Mouse (Mus musculus) lung, embryonic 15.5 days (tissue): ENCODE results near the gene Fabp3. TPM values are rescaled to one million over a fixed set of nuclear protein-coding genes. Genes with fewer than 3 reads are reported as not detected.

ENCODE experiments used
- ATAC-seq: fragments of 200-750 bp; cut with Nextera tagmentation; 2 replicates; pipeline ENCODE4 v1.8.0; 2017; ENCODE audit warnings: moderate number of reproducible peaks, borderline replicate concordance; ENCODE audit not compliant: low FRiP score, low TSS enrichment; ENCODE audit errors: extremely low read depth
- H3K27ac ChIP-seq: fragments of 300-500 bp; sonication (generic); 2 replicates; pipeline ENCODE4 v1.5.1; 2015; ENCODE audit warnings: moderate library complexity, mild to moderate bottlenecking, inconsistent platforms
- H3K27me3 ChIP-seq: fragments of 300-500 bp; sonication (generic); 2 replicates; pipeline ENCODE4 v1.6.1; 2015; ENCODE audit warnings: inconsistent platforms
- H3K36me3 ChIP-seq: fragments of 300-500 bp; sonication (generic); 2 replicates; pipeline ENCODE4 v1.6.1; 2015; ENCODE audit warnings: inconsistent platforms
- H3K4me1 ChIP-seq: fragments of 300-500 bp; sonication (generic); 2 replicates; pipeline ENCODE4 v1.6.1; 2015; ENCODE audit warnings: inconsistent platforms
- H3K4me2 ChIP-seq: fragments of 300-500 bp; sonication (generic); 2 replicates; pipeline ENCODE4 v1.6.1; 2015; ENCODE audit warnings: inconsistent platforms, mild to moderate bottlenecking, moderate library complexity
- H3K4me3 ChIP-seq: fragments of 300-500 bp; sonication (generic); 2 replicates; pipeline ENCODE4 v1.5.1; 2015; ENCODE audit warnings: mild to moderate bottlenecking, inconsistent platforms
- H3K9ac ChIP-seq: fragments of 300-500 bp; sonication (generic); 2 replicates; pipeline ENCODE4 v1.6.1; 2015; ENCODE audit warnings: inconsistent platforms
- H3K9me3 ChIP-seq: fragments of 300-500 bp; sonication (generic); 2 replicates; pipeline ENCODE4 v1.6.1; 2016; ENCODE audit warnings: inconsistent platforms
- WGBS: fragments of 180-500 bp; shearing (Covaris S2); methylation state at CpG from one replicate; pipeline ENCODE4 v1.1.7; 2015; 5-methylcytosine and 5-hydroxymethylcytosine counted together
- polyA plus RNA-seq: library from polyadenylated mRNA; unstranded; fragments of >200 nt; fragmentation: Nextera tagmentation; extraction: Ambion mirVana; gene quantifications from 2 replicates; pipeline ENCODE4 v1.2.1, GENCODE M21; 2015

Fabp3 gene
- 39.5 and 51.4 TPM in 2 replicates for polyA plus RNA-seq

- ATAC-seq: peak; percentile 72; the same call in 1 of the 2 replicates
- H3K9ac ChIP-seq: peak within 1 kb of the TSS; percentile 31
- under 1% methylated on average over 52 of the region's 52 CpGs for WGBS
- no peak within 1 kb of the TSS for H3K27ac ChIP-seq
- peaks cover 17% of the 10 kb centered on the region for H3K4me1 ChIP-seq
- H3K4me2 ChIP-seq: peak within 1 kb of the TSS; percentile 97
- no peaks in the 10 kb centered on the region for H3K9me3 ChIP-seq
- no peaks in the 10 kb centered on the region for H3K36me3 ChIP-seq
- H3K4me3 ChIP-seq: peak within 1 kb of the TSS; percentile 49
- H3K27me3 ChIP-seq: peaks cover 43% of the 10 kb centered on the region
Observed at GRCm38 (mm10) chr4:130308231-130309081, at the start of gene Fabp3, which contains the start of gene Gm10570. TSS of gene Fabp3 (plus strand) at chr4:130308595. TSS of gene Gm10570 (minus strand) at chr4:130308674.

- Histone ChIP-seq H3K36me3 (no peaks in the 10 kb centered on the region), H3K4me3 (no peak overlapping the region), H3K27ac (no peak overlapping the region), H3K4me2 (no peak overlapping the region), H3K27me3 (peaks cover 10% of the 10 kb centered on the region; the same call in 1 of the 2 replicates), H3K9ac (no peak overlapping the region), H3K9me3 (no peaks in the 10 kb centered on the region), H3K4me1 (no peaks in the 10 kb centered on the region)
- ATAC-seq: no peak
- 29% methylated on average over 5 of the region's 5 CpGs for WGBS
Observed at GRCm38 (mm10) chr4:130260406-130260805, 48.0 kb upstream of the Fabp3 start.

DNA sequence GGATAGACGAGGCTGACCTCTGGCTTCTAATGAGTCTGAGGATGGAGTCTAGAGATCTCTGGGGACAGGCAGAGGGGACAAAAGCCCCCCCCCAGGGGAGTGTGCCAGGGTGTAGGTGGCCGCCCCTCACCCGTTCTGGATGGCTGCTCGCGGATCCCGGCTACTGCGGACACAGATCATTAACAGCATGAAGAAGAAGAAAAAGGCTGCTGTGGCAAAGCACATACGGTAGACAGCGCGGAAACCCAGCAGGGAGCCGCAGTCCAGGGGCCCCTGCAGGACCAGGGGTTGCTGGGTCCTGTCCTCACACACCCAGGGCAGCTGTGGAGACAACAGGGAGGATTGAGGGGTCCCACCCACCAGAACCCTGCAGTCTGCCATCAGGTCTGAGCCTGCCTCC is 44.3 kb upstream of the Fabp3 start:
- no peak for ATAC-seq
- H3K27ac ChIP-seq: no peak overlapping the region
- peaks cover 4% of the 10 kb centered on the region; the same call in 1 of the 2 replicates for H3K4me1 ChIP-seq
- no peak overlapping the region for H3K4me3 ChIP-seq
- H3K9me3 ChIP-seq: no peaks in the 10 kb centered on the region
- peaks cover 10% of the 10 kb centered on the region; the same call in 1 of the 2 replicates for H3K27me3 ChIP-seq
- 44% methylated on average over 11 of the region's 11 CpGs for WGBS
- H3K36me3 ChIP-seq: no peaks in the 10 kb centered on the region
- no peak overlapping the region for H3K9ac ChIP-seq
- H3K4me2 ChIP-seq: no peak overlapping the region

DNA sequence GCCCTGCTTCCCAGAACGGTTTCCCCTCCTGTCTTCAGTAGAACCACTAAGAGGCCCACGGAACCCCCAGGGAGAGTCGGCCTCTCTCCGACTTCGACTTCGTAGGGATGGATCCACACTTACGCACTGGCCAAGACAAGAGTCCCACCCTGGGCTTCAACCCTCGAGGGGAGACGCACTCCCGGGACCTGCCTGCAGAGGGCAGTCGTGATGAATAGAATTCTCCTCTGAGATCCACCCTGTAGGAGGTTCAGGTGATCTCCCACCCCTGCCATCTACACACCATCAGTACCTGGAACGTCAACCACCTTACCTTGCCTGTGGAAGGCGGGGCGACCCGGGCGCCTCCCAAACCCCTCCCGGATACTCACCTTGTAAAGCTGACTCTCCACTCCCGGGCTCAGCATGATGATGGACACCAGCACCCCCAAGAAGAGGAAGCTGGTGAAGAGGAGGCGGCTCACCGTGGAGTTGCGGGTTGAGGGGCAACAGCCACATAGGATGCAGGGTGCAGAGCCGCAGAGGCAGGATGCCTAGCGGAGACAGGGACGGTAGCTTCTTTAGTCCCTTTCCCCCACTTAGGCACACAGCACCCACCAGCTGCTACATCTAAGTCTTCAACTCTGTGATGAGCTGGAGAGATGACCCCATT is 43.6 kb upstream of the Fabp3 start:
- WGBS: 21% methylated on average over 24 of the region's 24 CpGs
- 0 out of 2 replicates have a peak, but pooled peaks have one; percentile 24 for ATAC-seq
- H3K4me1 ChIP-seq: peaks cover 4% of the 10 kb centered on the region; the same call in 1 of the 2 replicates
- H3K9ac ChIP-seq: no peak overlapping the region
- no peak overlapping the region for H3K4me2 ChIP-seq
- H3K36me3 ChIP-seq: no peaks in the 10 kb centered on the region
- no peak overlapping the region for H3K4me3 ChIP-seq
- no peaks in the 10 kb centered on the region for H3K9me3 ChIP-seq
- no peak overlapping the region for H3K27ac ChIP-seq
- H3K27me3 ChIP-seq: peaks cover 10% of the 10 kb centered on the region; the same call in 1 of the 2 replicates

DNA sequence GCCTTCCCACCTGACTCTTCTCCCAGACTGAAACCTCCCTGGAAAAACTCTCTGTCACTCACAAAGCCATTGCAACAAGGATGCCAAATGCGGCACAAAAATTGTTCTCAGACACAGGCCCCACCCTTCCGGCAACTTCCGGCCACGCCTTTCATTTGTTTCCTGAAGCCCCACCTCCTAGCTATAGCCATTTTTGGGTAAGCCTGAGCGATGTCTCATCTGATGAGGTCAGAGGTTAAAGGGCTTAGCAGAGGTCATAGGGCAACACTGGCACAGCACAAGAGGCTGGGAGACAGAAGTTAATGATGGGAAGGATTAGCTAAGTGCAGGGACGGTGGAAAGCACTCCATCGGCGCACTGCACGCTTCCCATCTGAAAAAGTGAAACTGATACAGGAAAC is 41.8 kb upstream of the Fabp3 start:
- no peak for ATAC-seq
- H3K4me2 ChIP-seq: peak overlapping the region; percentile 33
- H3K9ac ChIP-seq: no peak overlapping the region

DNA sequence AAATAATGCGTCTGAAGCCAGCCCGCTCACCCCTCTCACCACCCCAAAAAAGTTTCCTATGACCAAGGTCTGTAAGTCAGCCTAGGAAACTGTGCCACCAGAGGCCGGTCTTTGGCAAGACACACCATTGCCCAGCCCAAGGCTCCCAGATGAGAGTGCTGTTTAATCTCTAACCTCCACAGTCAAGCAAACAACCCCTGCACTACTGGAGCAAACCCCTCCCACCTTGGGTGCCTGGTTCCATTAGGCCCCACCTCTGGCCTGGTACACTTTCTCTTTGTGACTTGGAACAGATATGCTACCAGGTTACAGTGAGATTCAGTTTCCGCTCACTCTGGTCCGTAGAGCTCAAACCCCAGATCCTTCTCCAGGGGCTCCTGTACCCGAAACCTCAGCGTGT is 41.3 kb upstream of the Fabp3 start:
- no peaks in the 10 kb centered on the region for H3K36me3 ChIP-seq
- H3K4me1 ChIP-seq: peaks cover 4% of the 10 kb centered on the region; the same call in 1 of the 2 replicates
- H3K27me3 ChIP-seq: peaks cover 13% of the 10 kb centered on the region; the same call in 1 of the 2 replicates
- no peaks in the 10 kb centered on the region for H3K9me3 ChIP-seq
- H3K9ac ChIP-seq: no peak overlapping the region
- H3K4me2 ChIP-seq: peak overlapping the region; percentile 33
- no peak overlapping the region for H3K4me3 ChIP-seq
- no peak for ATAC-seq
- H3K27ac ChIP-seq: no peak overlapping the region
- WGBS: 62% methylated on average over 7 of the region's 7 CpGs

More for the DNA sequence above, 41.8 kb upstream of the Fabp3 start:
- Histone ChIP-seq H3K27ac (no peak overlapping the region), H3K4me3 (no peak overlapping the region), H3K4me1 (peaks cover 4% of the 10 kb centered on the region; the same call in 1 of the 2 replicates), H3K36me3 (no peaks in the 10 kb centered on the region), H3K27me3 (peaks cover 10% of the 10 kb centered on the region; the same call in 1 of the 2 replicates), H3K9me3 (no peaks in the 10 kb centered on the region)
- WGBS: 59% methylated on average over 9 of the region's 9 CpGs

GRCm38 (mm10) chr4:130268736-130269135 is 39.7 kb upstream of the Fabp3 start:
- no peak overlapping the region for H3K4me3 ChIP-seq
- peaks cover 23% of the 10 kb centered on the region; the same call in 1 of the 2 replicates for H3K27me3 ChIP-seq
- 73% methylated on average over 10 of the region's 10 CpGs for WGBS
- no peak for ATAC-seq
- no peaks in the 10 kb centered on the region for H3K9me3 ChIP-seq
- peaks cover 5% of the 10 kb centered on the region for H3K4me1 ChIP-seq
- H3K4me2 ChIP-seq: no peak overlapping the region
- H3K27ac ChIP-seq: no peak overlapping the region
- no peaks in the 10 kb centered on the region for H3K36me3 ChIP-seq
- H3K9ac ChIP-seq: no peak overlapping the region

- H3K9ac ChIP-seq: no peak overlapping the region
- H3K27ac ChIP-seq: no peak overlapping the region
- H3K4me2 ChIP-seq: no peak overlapping the region
- no peak for ATAC-seq
- H3K9me3 ChIP-seq: no peaks in the 10 kb centered on the region
- H3K4me1 ChIP-seq: peaks cover 18% of the 10 kb centered on the region
- WGBS: 54% methylated on average over 8 of the region's 8 CpGs
- H3K4me3 ChIP-seq: no peak overlapping the region
- H3K36me3 ChIP-seq: no peaks in the 10 kb centered on the region
- H3K27me3 ChIP-seq: peaks cover 26% of the 10 kb centered on the region
Observed at GRCm38 (mm10) chr4:130270089-130270488, 38.3 kb upstream of the Fabp3 start.

DNA sequence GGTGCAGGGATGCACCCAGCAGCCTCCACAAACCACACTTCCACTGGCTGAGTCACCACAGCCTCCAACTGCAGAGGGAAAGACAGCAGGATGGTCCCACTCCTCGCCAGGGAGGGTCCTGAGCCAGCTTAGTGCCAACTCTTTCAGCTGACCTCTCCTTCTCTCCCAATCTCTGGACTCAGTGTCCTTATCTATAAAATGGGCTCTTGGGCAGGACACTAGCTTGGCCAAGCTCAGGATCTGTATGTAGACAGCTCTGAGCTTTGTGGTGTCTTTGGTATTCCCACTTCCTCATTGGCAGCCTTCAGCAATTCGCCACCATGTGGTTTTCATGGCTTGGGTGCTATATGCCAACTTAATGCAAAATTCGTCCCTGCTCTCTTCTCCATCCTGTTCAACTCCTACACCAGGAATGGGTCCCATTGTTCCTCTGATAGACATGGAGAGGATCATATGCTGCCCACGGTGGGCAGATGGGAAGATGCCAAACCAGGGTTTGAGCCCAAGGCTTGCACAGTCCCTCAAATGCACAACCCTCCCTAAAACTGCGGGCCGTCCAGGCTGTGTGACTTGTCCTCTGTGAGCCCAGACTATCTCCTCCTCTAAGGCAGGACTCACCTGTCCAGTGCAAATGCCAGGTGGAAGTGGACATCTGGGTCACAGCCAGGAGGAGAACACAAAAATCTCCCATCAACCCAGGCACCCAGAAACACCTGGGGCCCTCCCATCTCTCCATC is 37.6 kb upstream of the Fabp3 start:
- no peak overlapping the region for H3K9ac ChIP-seq
- no peak overlapping the region for H3K4me3 ChIP-seq
- no peak for ATAC-seq
- H3K27ac ChIP-seq: no peak overlapping the region
- peaks cover 33% of the 10 kb centered on the region for H3K27me3 ChIP-seq
- 74% methylated on average over 6 of the region's 6 CpGs for WGBS
- H3K36me3 ChIP-seq: no peaks in the 10 kb centered on the region
- peaks cover 22% of the 10 kb centered on the region for H3K4me1 ChIP-seq
- no peaks in the 10 kb centered on the region for H3K9me3 ChIP-seq
- no peak overlapping the region for H3K4me2 ChIP-seq

GRCm38 (mm10) chr4:130273698-130274345 is 34.6 kb upstream of the Fabp3 start:
- peak; percentile 16; the same call in 1 of the 2 replicates for ATAC-seq
- peaks cover 18% of the 10 kb centered on the region for H3K4me1 ChIP-seq
- WGBS: 14% methylated on average over 11 of the region's 12 CpGs
- H3K9ac ChIP-seq: 0 out of 2 replicates have a peak overlapping the region, but pooled peaks have one; percentile 45
- H3K36me3 ChIP-seq: no peaks in the 10 kb centered on the region
- H3K4me2 ChIP-seq: peak overlapping the region; percentile 89
- peaks cover 52% of the 10 kb centered on the region for H3K27me3 ChIP-seq
- H3K9me3 ChIP-seq: no peaks in the 10 kb centered on the region
- H3K27ac ChIP-seq: no peak overlapping the region
- peak overlapping the region; percentile 55 for H3K4me3 ChIP-seq
